Mouse (Mus musculus) limb, embryonic 12.5 days (tissue): ENCODE data around the gene Resp18. TPM values are rescaled to one million over a fixed set of nuclear protein-coding genes. Genes with fewer than 3 reads are reported as not detected.
"Not testable (repeated sequence)": the region's sequence is repeated elsewhere in the genome, so short reads cannot be mapped to it uniquely, and the experiment has no call there.

Experiments used
- ATAC-seq: fragments of 200-750 bp; cut with Nextera tagmentation; 2 replicates; pipeline ENCODE4 v1.8.0; 2017; ENCODE audit warnings: low read depth, moderate TSS enrichment; ENCODE audit not compliant: insufficient number of reproducible peaks, insufficient read depth, low FRiP score, low TSS enrichment
- H3K27ac ChIP-seq: fragments of 300-500 bp; sonication (generic); 2 replicates; pipeline ENCODE4 v1.5.1; 2016; ENCODE audit warnings: mild to moderate bottlenecking, moderate library complexity
- H3K27me3 ChIP-seq: fragments of 300-500 bp; sonication (generic); 2 replicates; pipeline ENCODE4 v1.6.1; 2016; ENCODE audit warnings: mild to moderate bottlenecking, moderate library complexity
- H3K36me3 ChIP-seq: fragments of 300-500 bp; sonication (generic); 2 replicates; pipeline ENCODE4 v1.6.1; 2016; ENCODE audit warnings: mild to moderate bottlenecking, moderate library complexity
- H3K4me1 ChIP-seq: fragments of 300-500 bp; sonication (generic); replicated peaks from 2 replicates; pipeline ENCODE4 v1.6.1; 2016
- H3K4me2 ChIP-seq: fragments of 300-500 bp; sonication (generic); 2 replicates; pipeline ENCODE4 v1.6.1; 2016; ENCODE audit warnings: mild to moderate bottlenecking, moderate library complexity
- H3K4me3 ChIP-seq: fragments of 300-500 bp; sonication (generic); replicated peaks from 2 replicates; pipeline ENCODE4 v1.5.1; 2016; ENCODE audit warnings: mild to moderate bottlenecking
- H3K9ac ChIP-seq: fragments of 300-500 bp; sonication (generic); replicated peaks from 2 replicates; pipeline ENCODE4 v1.6.1; 2016; ENCODE audit warnings: mild to moderate bottlenecking, moderate library complexity
- H3K9me3 ChIP-seq: fragments of 300-500 bp; sonication (generic); 2 replicates; pipeline ENCODE4 v1.6.1; 2016; ENCODE audit warnings: mild to moderate bottlenecking, moderate library complexity
- WGBS: fragments of 180-500 bp; shearing (Covaris S2); methylation state at CpG from one replicate; pipeline ENCODE4 v1.1.7; 2016; 5-methylcytosine and 5-hydroxymethylcytosine counted together
- polyA plus RNA-seq: library from polyadenylated mRNA; unstranded; fragments of >200 nt; fragmentation: Nextera tagmentation; extraction: Ambion mirVana; gene quantifications from 2 replicates; pipeline ENCODE4 v1.2.1, GENCODE M21; 2016

Gene Resp18
- polyA plus RNA-seq, 1 experiment from 2014 or later: 0.83 TPM

DNA sequence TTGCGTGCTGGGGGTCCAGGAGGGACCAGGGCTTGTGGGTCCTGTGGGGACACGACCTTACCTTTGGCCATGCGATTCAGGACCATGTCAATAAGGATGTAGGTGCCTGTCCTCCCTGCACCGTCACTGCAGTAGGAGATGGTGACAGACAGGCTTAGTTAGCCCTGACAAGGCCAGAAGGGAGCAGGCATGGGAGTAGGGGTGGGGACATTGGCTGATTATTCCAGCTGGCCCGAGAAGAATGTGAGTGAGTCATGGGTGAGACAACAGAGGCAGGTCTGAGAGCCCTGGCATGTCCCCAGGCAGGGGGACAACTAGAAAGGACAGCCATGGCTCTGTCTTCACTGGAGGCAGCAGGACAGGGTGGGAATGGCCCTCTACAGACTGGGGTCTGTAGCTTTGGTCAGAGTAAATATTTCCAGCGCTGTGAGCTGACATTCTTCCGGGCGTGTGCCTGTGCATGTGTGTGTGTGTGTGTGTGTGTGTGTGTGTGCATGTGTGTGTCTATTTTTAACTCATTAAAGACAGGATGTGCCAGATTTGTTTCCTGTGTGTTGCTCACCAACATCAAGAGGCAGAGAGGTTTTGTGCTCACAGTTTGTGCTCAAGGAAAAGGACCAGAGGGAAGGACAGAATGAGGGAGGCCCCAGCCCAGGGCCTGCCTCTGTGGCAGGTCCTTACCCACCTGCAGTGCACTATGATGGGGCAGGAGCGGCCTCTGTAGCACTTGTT is 30.0 kb downstream of the Resp18 start:
- no peak for ATAC-seq
- H3K4me2 ChIP-seq: no peak overlapping the region
- no peak overlapping the region for H3K4me3 ChIP-seq
- no peak overlapping the region for H3K27ac ChIP-seq
- peaks cover 13% of the 10 kb centered on the region; the same call in 1 of the 2 replicates for H3K36me3 ChIP-seq
- peaks cover 12% of the 10 kb centered on the region for H3K27me3 ChIP-seq
- H3K9ac ChIP-seq: peak overlapping the region; percentile 18; the same call in 1 of the 2 replicates
- H3K4me1 ChIP-seq: peaks cover 25% of the 10 kb centered on the region
- 59% methylated on average over 9 of the region's 9 CpGs for WGBS
- no peaks in the 10 kb centered on the region for H3K9me3 ChIP-seq

DNA sequence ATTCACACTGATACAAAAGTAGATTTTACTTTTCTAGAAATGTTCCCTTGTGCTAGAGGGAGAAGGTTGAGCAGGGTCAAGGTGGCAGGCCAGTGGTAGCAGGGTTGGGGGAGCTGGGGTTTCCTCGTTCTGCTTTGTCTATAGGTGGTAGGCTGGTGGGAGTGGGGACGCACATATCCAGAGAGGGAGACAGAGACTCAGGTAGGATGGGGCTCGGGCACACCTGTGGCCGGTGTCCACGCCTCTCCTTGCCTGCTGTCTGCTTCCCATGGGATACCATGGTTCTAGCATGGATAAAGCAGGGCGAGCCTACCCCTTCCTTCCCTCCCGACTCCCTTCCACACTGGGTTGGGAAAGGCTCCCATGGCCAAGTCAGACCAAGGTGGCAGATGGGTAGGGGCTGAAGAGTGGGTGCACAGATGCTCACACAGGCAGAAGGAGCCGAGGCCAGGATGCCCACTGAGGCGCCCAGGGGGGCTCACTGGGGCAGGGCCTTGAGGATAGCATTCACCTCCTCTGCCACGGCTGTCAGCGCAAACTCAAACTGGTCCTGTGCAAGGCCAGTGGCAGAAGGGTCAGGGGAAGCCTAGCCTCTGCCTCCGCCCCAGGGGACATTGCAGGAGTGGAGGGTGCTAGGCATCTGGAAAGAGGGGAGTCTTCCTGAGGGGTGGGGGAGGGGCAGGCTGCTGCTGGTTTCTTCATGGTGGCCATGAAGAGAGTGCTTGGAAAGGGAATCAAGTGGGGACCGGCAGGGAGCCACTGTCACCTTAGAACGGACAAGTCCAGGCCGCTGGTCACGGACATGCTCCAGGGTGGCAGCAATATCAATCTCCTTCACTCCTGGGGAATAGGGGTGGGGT is 30.9 kb downstream of the Resp18 start:
- Histone ChIP-seq H3K27me3 (peaks cover 3% of the 10 kb centered on the region), H3K4me2 (no peak overlapping the region), H3K4me3 (no peak overlapping the region), H3K9ac (peak overlapping the region; percentile 18; the same call in 1 of the 2 replicates), H3K27ac (no peak overlapping the region), H3K9me3 (no peaks in the 10 kb centered on the region), H3K36me3 (peaks cover 21% of the 10 kb centered on the region; the same call in 1 of the 2 replicates), H3K4me1 (peaks cover 25% of the 10 kb centered on the region)
- WGBS: 81% methylated on average over 16 of the region's 16 CpGs
- ATAC-seq: no peak

DNA sequence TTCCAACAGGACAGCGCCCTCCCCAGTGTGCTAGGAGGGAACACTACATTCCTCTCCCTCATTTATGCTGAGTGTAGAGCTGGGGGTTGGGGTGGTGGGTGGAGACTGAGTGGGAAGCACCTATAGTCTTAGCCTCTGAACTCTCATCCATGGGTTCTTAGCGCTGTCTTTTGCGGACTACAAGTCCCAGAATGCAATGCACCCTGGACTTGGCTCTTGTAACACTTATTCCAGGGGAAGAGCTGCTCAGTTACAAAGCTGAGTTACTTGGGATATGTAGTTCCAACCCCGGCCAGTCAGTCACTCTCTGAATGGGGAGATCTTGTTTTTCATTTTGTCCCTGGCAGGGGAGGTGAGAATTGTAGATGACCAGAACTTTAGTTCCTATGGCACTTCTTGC is 33.4 kb downstream of the Resp18 start:
- Histone ChIP-seq H3K27ac (no peak overlapping the region), H3K4me2 (no peak overlapping the region), H3K4me1 (peaks cover 16% of the 10 kb centered on the region), H3K36me3 (peaks cover 36% of the 10 kb centered on the region; the same call in 1 of the 2 replicates), H3K9ac (no peak overlapping the region), H3K9me3 (no peaks in the 10 kb centered on the region), H3K27me3 (no peaks in the 10 kb centered on the region), H3K4me3 (no peak overlapping the region)
- 16% methylated on average over 4 of the region's 4 CpGs for WGBS
- ATAC-seq: no peak

DNA sequence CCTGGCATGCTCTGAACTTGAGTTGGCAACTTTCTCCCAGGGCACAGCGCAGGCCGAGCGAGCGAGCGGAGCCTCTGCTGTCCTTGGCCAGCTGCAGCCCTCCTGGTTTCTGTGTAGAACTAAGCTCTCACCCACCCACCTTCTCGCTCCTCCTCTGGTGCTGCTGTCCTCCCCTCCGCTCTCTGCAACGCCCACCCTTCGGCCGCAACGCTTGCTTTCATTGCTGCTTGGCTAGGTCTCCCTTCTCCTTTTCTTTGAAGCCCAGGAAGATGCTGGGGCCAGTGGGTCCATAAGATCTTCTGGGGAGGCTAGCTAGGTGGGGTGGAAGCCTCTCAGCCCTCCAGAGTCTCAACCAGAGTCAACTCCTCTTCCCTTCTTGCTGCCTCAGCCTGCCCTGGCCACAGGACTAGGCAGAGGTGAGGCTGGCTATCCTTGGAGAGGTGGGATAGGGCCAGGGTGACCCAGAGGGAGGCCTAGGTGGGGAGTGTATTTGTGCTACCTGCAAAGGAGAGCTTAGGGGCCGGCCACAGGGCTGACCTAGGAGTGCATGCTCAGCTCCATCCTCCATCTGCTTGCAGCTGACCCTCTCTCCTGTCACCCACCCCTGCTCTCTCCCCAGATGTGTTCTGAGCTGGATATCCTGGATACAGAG is 33.9 kb downstream of the Resp18 start:
- H3K27me3 ChIP-seq: no peaks in the 10 kb centered on the region
- ATAC-seq: no peak
- no peak overlapping the region for H3K9ac ChIP-seq
- H3K4me1 ChIP-seq: peaks cover 21% of the 10 kb centered on the region
- H3K4me2 ChIP-seq: no peak overlapping the region
- H3K4me3 ChIP-seq: no peak overlapping the region
- peaks cover 41% of the 10 kb centered on the region; the same call in 1 of the 2 replicates for H3K36me3 ChIP-seq
- H3K9me3 ChIP-seq: no peaks in the 10 kb centered on the region
- no peak overlapping the region for H3K27ac ChIP-seq
- WGBS: 86% methylated on average over 12 of the region's 12 CpGs

DNA sequence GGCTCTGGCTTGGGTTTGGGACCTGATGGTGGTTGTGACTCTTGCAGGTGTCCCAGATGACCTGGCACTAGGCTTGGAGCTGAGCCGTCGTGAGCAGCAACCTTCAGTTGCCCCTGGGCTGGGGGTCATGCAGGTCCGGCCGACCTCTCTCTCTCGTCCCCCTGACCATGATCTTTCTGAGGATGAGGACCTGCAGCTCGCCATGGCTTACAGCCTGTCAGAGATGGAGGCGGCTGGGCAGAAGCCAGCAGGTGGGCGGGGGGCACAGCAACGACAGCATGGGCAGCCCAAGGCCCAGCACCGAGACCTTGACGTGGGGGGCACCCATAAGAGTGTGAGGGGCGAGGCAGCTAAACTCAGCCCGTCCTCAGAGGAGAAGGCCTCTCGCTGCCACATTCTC is 34.8 kb downstream of the Resp18 start:
- no peaks in the 10 kb centered on the region for H3K27me3 ChIP-seq
- WGBS: 88% methylated on average over 14 of the region's 14 CpGs
- peaks cover 41% of the 10 kb centered on the region; the same call in 1 of the 2 replicates for H3K36me3 ChIP-seq
- H3K4me1 ChIP-seq: peaks cover 22% of the 10 kb centered on the region
- no peak overlapping the region for H3K4me3 ChIP-seq
- H3K9me3 ChIP-seq: no peaks in the 10 kb centered on the region
- H3K9ac ChIP-seq: no peak overlapping the region
- no peak overlapping the region for H3K27ac ChIP-seq
- H3K4me2 ChIP-seq: no peak overlapping the region
- ATAC-seq: no peak

DNA sequence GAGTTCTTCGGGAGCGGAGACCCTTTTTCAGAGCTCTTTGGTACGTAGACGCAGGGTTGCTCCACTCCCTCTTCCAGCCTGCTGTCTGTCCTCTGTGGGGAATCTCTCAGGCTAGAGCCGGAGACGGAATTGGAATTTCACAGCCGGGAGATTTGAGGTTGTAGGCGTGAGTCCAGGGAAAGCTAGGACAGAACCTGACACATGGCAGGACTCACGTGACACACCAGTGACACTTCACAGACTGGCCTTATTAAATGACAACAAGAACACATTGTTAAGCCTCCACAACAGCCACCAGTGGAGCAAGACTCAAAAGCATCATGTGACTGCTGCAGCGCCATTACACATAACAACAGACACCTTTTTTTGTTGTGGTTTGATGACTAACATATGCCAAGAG is 38.6 kb downstream of the Resp18 start:
- Histone ChIP-seq H3K4me1 (peaks cover 23% of the 10 kb centered on the region), H3K4me3 (no peak overlapping the region), H3K4me2 (no peak overlapping the region), H3K9ac (no peak overlapping the region), H3K27ac (peak overlapping the region; percentile 50), H3K36me3 (peaks cover 41% of the 10 kb centered on the region; the same call in 1 of the 2 replicates), H3K27me3 (no peaks in the 10 kb centered on the region), H3K9me3 (no peaks in the 10 kb centered on the region)
- ATAC-seq: no peak
- WGBS: 56% methylated on average over 10 of the region's 10 CpGs

DNA sequence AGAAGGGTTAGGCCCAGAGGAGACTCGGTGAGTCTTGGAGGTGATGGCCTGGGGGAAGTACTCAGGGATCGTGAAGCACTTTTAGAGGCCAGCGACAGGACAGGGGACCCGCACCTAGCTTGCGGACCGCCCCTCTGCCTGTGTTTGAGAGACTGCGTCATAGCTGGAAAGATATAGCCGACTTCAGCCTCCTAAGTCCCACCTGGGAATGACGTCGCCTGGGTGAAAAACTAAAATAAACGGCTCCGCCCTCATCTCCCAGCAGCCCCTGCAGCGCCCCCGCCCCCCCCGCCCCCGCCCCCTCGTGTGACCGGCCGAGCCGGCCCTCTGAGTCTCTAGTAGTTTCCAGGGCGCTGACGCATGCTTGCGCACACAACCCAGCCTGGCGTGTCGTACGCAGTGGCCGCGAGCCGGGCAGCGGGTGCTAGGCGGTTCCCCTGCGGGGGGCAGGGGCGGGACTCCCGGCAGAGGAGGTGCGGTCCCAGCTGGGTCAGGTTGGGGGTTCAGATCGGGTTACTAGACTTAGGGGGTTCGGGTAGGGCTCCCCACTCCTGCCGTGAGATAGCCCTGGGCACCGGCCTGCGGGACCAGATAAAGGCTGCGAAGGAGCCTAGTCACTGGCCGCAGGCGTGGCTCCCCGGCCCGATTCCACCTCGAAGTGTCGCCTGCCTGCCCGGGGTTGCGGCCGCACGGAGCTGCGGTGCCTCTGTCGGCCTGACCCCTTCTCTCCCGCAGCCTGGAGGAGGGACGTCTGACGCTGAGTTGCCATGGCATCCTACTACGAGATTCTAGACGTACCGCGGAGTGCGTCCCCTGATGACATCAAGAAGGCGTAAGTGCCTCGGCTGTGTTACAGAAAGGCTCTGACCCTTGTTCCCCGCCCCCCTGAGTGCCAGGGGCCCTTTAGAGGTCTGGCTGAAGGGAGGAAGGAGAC is 41.8 kb downstream of the Resp18 start, which contains the start of gene Dnajb2:
Dnajb2 (plus strand) TSS at position 290 of the 934 bp plus-strand sequence.
- peak; percentile 88 for ATAC-seq

DNA sequence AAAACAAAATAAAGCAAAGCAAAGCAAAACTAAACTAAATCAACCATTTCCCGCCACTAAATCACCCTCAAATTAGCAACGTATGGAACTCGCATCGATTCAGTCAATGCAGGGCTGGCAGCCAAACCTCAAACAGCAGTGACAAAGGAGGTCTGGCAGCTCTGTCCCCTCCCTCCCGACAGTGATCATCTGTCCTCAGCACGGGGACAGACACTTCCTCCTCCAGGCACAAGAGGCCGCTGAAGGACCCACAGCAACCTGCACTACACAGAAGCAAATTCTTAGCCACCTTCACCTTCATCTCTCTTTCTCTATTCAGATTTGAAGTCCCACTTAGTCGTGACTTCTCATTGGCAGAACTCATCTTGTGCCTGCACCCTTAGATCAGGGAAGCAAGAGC is 43.6 kb downstream of the Resp18 start:
- Histone ChIP-seq H3K27ac (no peak overlapping the region), H3K4me3 (no peak overlapping the region), H3K27me3 (no peaks in the 10 kb centered on the region), H3K4me2 (no peak overlapping the region), H3K4me1 (peaks cover 18% of the 10 kb centered on the region), H3K9me3 (no peaks in the 10 kb centered on the region), H3K9ac (no peak overlapping the region), H3K36me3 (peaks cover 3% of the 10 kb centered on the region; the same call in 1 of the 2 replicates)
- 3% methylated on average over 8 of the region's 8 CpGs for WGBS
- ATAC-seq: no peak

More for the DNA sequence above, 41.8 kb downstream of the Resp18 start, which contains the start of gene Dnajb2:
- Histone ChIP-seq H3K4me3 (peak within 1 kb of the TSS; percentile 72), H3K27ac (peak within 1 kb of the TSS; percentile 85), H3K4me2 (peak within 1 kb of the TSS; percentile 87), H3K4me1 (peaks cover 23% of the 10 kb centered on the region), H3K27me3 (no peaks in the 10 kb centered on the region), H3K36me3 (peaks cover 15% of the 10 kb centered on the region; the same call in 1 of the 2 replicates), H3K9ac (peak within 1 kb of the TSS; percentile 79), H3K9me3 (no peaks in the 10 kb centered on the region)
- whole genome bisulfite sequencing: under 1% methylated on average over 64 of the region's 64 CpGs

DNA sequence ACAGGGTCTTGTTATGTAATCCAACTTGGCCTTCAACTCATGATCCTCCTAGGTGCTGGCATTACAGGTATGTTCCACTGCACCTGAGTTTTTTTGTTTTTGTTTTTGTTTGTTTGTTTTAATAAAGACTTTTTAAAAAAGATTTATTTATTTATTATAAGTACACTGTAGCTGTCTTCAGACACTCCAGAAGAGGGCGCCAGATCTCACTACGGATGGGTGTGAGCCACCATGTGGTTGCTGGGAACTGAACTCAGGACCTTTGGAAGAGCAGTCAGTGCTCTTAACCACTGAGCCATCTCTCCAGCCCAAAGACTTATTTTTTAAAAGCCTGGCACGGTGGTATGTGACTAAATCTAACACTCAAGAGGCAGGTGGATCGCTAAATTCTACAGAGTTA is 45.7 kb downstream of the Resp18 start:
- not testable (repeated sequence) for H3K27ac ChIP-seq, H3K9me3 ChIP-seq, H3K36me3 ChIP-seq, H3K4me3 ChIP-seq, H3K9ac ChIP-seq, H3K4me2 ChIP-seq, H3K27me3 ChIP-seq, ATAC-seq
- WGBS: 71% methylated on average over 4 of the region's 4 CpGs
- H3K4me1 ChIP-seq: peaks cover 12% of the 10 kb centered on the region

DNA sequence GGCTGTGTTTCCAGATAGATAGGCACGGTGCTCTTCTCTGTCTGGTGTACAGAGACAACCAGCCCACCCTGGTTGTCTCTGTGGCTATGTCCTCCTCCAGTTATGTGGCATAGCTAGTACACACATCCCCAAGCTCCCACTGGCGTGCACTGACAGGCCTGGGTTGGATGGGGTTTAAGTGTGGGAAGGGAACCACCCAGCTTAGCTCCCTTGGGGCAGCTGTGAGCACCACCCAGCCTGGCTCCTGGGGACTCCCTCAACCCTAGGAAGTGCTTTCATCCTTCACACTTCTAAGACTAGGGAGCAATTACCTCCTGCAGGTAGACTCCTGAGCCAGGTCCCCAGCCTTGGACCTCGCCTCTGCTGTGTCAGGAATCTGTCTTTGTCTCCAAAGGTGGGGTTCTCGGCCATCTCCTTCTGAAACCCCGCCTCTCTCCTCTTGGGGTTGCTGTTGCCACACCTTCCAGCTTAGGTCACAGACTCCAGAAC is 46.5 kb downstream of the Resp18 start, which contains the start of gene A630095N17Rik:
A630095N17Rik (minus strand) TSS at position 439 of the 489 bp plus-strand sequence.
- no peak for ATAC-seq
- no peaks in the 10 kb centered on the region for H3K9me3 ChIP-seq
- H3K4me3 ChIP-seq: no peak within 1 kb of the TSS
- peaks cover 5% of the 10 kb centered on the region for H3K4me1 ChIP-seq
- no peak within 1 kb of the TSS for H3K27ac ChIP-seq
- H3K27me3 ChIP-seq: no peaks in the 10 kb centered on the region
- WGBS: 67% methylated on average over 5 of the region's 5 CpGs
- no peak within 1 kb of the TSS for H3K9ac ChIP-seq
- no peak within 1 kb of the TSS for H3K4me2 ChIP-seq
- no peaks in the 10 kb centered on the region for H3K36me3 ChIP-seq
